Mouse (Mus musculus): ENCODE data around the gene Iqgap1. TPM values are rescaled to one million over a fixed set of nuclear protein-coding genes. Genes with fewer than 3 reads are reported as not detected.

Iqgap1 gene
- polyA plus RNA-seq, 2 experiments, result 5.5 to 11.2 TPM

DNA sequence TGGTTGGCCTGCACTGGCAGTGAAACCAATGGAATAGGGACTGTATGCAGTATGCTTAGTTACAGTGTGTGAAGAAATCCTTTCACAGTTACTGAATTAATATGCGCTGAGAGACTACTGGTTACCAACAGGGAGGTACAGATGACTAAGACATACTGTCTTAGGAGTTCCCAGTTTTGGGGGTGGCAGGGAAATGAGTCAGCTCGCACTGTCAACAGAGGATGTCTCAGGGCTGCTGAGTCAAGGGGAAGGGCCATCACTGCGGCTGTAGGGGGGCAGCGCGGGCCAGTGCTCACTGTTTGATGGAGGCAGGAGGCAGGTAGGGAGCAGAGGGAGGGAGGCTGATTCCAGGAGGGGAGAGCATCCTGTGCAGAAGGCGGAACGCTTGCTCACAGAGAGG, 110.5 kb downstream of the Iqgap1 start:
- 76% methylated on average over 7 of the region's 7 CpGs for WGBS (ENCODE audit: insufficient replicate concordance)
- TF ChIP-seq EP300 (IDR thresholded peaks at IDR 0.05; ENCODE audit: low read depth) (no peak), CTCF (IDR thresholded peaks at IDR 0.05; ENCODE audit: low read depth) (no peak)
- H3K4me2 ChIP-seq (ENCODE audit: low read depth), result no peak overlapping the region
- no peak overlapping the region for H3K4me3 ChIP-seq (ENCODE audit: insufficient read depth in 1 of 2, low read depth in 2 of 2, low read length in 2 of 2)
- no peaks in the 10 kb centered on the region for H3K27me3 ChIP-seq (ENCODE audit: control insufficient read depth, insufficient read depth, low read length)
- ATAC-seq (ENCODE audit: insufficient read depth) (no peak), DNase-seq (ENCODE audit: low read depth in 3 of 3, low spot score in 3 of 3) (no peak)
- no peak overlapping the region for H3K27ac ChIP-seq
- H3K9ac ChIP-seq (replicated peaks), result no peak overlapping the region
- no peaks in the 10 kb centered on the region; the same call in 1 of the 2 replicates for H3K36me3 ChIP-seq (replicated peaks; ENCODE audit: control insufficient read depth, insufficient read depth, low read depth)
- no peaks in the 10 kb centered on the region for H3K9me3 ChIP-seq (ENCODE audit: control insufficient read depth, low read length)
- H3K4me1 ChIP-seq (replicated peaks; ENCODE audit: control insufficient read depth in 2 of 2, insufficient read depth in 2 of 2, low read length in 1 of 2), result peaks cover 12 to 25% of the 10 kb centered on the region in 2 experiments

DNA sequence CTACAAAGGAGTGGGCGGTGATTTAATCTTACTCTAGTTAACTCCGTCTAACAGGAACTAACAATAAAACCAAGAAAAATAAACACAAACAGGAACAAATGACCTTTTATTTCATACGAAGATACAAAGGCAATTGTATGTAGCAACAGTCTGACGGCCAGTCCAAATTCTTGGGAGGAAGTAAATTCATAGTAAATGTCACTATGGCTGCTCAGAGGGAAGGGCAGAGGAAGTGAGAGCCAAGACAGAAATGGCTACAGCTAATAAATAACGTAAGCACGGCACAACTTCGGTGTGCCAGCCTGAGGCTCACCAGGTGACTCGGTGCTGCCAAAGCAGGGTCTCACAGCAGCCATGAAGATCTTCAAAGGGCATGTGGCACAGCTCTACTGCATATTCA, 114.3 kb downstream of the Iqgap1 start:
- Histone ChIP-seq H3K27me3 (ENCODE audit: control insufficient read depth, insufficient read depth, low read length) (no peaks in the 10 kb centered on the region), H3K9ac (replicated peaks) (no peak overlapping the region), H3K27ac (no peak overlapping the region), H3K36me3 (replicated peaks; ENCODE audit: control insufficient read depth, insufficient read depth, low read depth) (no peaks in the 10 kb centered on the region; the same call in 1 of the 2 replicates), H3K4me3 (ENCODE audit: insufficient read depth in 1 of 2, low read depth in 2 of 2, low read length in 2 of 2) (no peak overlapping the region), H3K4me1 (replicated peaks; ENCODE audit: control insufficient read depth in 2 of 2, insufficient read depth in 2 of 2, low read length in 1 of 2) (peaks cover 0 to 3% of the 10 kb centered on the region in 2 experiments; a peak in 1 of 4 replicates), H3K4me2 (ENCODE audit: low read depth) (no peak overlapping the region), H3K9me3 (ENCODE audit: control insufficient read depth, low read length) (no peaks in the 10 kb centered on the region)
- no peak for DNase-seq (ENCODE audit: low read depth in 3 of 3, low spot score in 3 of 3)
- 66% methylated on average over 8 of the region's 8 CpGs for WGBS (ENCODE audit: insufficient replicate concordance)
- no peak for TF ChIP-seq CTCF (IDR thresholded peaks at IDR 0.05; ENCODE audit: low read depth)
- TF ChIP-seq EP300 (IDR thresholded peaks at IDR 0.05; ENCODE audit: low read depth), result no peak
- ATAC-seq (ENCODE audit: insufficient read depth), result no peak

DNA sequence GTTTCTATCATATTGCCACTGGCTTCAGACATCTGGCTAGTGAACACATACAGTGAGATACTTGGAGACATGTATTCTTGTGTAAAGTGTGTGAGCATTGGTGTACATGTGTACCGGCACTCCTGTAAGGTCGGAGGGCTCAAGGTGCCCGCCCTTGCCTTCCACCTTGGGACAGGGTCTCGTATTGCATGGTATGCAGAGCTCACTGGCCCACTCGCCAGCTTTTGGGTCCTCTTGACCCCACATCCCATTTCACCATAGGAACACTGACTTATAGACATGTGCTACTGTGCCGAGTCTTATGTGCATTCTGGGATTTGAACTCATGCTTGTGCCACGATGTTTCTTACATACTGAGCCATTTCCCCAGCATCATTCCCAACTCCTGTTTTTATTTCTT, 115.4 kb downstream of the Iqgap1 start:
- Histone ChIP-seq H3K9ac (replicated peaks) (no peak overlapping the region), H3K27me3 (ENCODE audit: control insufficient read depth, insufficient read depth, low read length) (no peaks in the 10 kb centered on the region), H3K9me3 (ENCODE audit: control insufficient read depth, low read length) (no peaks in the 10 kb centered on the region), H3K4me3 (ENCODE audit: insufficient read depth in 1 of 2, low read depth in 2 of 2, low read length in 2 of 2) (no peak overlapping the region), H3K4me2 (ENCODE audit: low read depth) (no peak overlapping the region), H3K4me1 (replicated peaks; ENCODE audit: control insufficient read depth in 2 of 2, insufficient read depth in 2 of 2, low read length in 1 of 2) (peaks cover 0 to 3% of the 10 kb centered on the region in 2 experiments; a peak in 1 of 4 replicates), H3K27ac (no peak overlapping the region), H3K36me3 (replicated peaks; ENCODE audit: control insufficient read depth, insufficient read depth, low read depth) (no peaks in the 10 kb centered on the region; the same call in 1 of the 2 replicates)
- no peak for TF ChIP-seq EP300 (IDR thresholded peaks at IDR 0.05; ENCODE audit: low read depth)
- TF ChIP-seq CTCF (IDR thresholded peaks at IDR 0.05; ENCODE audit: low read depth), result no peak
- ATAC-seq (ENCODE audit: insufficient read depth) (no peak), DNase-seq (ENCODE audit: low read depth in 3 of 3, low spot score in 3 of 3) (no peak)
- WGBS (ENCODE audit: insufficient replicate concordance), result 85% methylated on average over 7 of the region's 7 CpGs

DNA sequence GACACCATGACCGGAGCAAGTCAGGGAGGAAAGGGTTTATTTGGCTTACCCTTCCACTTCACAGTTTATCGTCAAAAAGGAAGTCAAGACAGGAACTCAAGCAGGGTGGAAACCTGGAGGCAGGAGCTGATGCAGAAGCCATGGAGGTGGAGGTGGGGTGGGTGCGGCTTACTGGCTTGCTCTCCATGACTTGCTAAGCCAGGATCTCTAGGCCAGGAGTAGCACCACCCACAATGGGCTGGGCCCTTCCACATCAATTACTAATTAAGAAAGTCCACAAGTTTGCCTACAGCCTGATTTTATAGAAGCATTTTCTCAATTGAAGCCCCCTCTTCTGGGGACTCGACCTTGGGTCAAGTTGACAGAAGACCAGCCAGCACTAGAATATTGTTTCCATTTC, 121.7 kb downstream of the Iqgap1 start:
- Histone ChIP-seq H3K9me3 (ENCODE audit: control insufficient read depth, low read length) (no peaks in the 10 kb centered on the region), H3K27ac (no peak overlapping the region), H3K4me3 (ENCODE audit: insufficient read depth in 1 of 2, low read depth in 2 of 2, low read length in 2 of 2) (no peak overlapping the region), H3K4me1 (replicated peaks; ENCODE audit: control insufficient read depth in 2 of 2, insufficient read depth in 2 of 2, low read length in 1 of 2) (peaks cover 17 to 22% of the 10 kb centered on the region in 2 experiments), H3K27me3 (ENCODE audit: control insufficient read depth, insufficient read depth, low read length) (no peaks in the 10 kb centered on the region), H3K9ac (replicated peaks) (no peak overlapping the region), H3K36me3 (replicated peaks; ENCODE audit: control insufficient read depth, insufficient read depth, low read depth) (no peaks in the 10 kb centered on the region), H3K4me2 (ENCODE audit: low read depth) (no peak overlapping the region)
- WGBS (ENCODE audit: insufficient replicate concordance), result 58% methylated on average over 4 of the region's 4 CpGs
- peak; percentile 43; the same call in 1 of the 2 replicates for ATAC-seq (ENCODE audit: insufficient read depth)
- DNase-seq (ENCODE audit: low read depth in 3 of 3, low spot score in 3 of 3), result no peak
- no peak for TF ChIP-seq CTCF (IDR thresholded peaks at IDR 0.05; ENCODE audit: low read depth)
- TF ChIP-seq EP300 (IDR thresholded peaks at IDR 0.05; ENCODE audit: low read depth), result no peak

DNA sequence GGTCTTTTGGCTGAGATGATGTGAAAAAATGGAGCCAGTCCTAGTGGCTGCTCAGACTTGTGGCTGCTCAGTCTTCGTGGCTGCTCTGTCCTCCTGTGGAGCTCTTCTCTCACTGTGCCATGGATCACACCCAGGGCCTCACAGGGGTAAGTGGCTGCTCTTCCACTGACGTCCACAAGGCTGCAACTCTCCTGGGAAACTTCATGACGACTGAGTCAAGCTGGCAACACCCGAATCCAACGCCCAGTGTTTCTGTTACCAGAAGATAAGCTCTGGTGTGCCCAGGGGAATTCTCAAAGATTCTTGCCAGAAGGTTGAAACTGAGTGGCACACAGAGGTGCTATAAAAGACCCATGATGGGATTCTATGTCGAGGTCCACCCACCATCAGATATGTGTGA, 123.3 kb downstream of the Iqgap1 start:
- TF ChIP-seq CTCF (IDR thresholded peaks at IDR 0.05; ENCODE audit: low read depth), result peak; percentile 79
- peak; percentile 76 for TF ChIP-seq EP300 (IDR thresholded peaks at IDR 0.05; ENCODE audit: low read depth)
- Histone ChIP-seq H3K9me3 (ENCODE audit: control insufficient read depth, low read length) (no peaks in the 10 kb centered on the region), H3K36me3 (replicated peaks; ENCODE audit: control insufficient read depth, insufficient read depth, low read depth) (no peaks in the 10 kb centered on the region), H3K4me2 (ENCODE audit: low read depth) (peak overlapping the region; percentile 14), H3K27me3 (ENCODE audit: control insufficient read depth, insufficient read depth, low read length) (no peaks in the 10 kb centered on the region), H3K4me3 (ENCODE audit: insufficient read depth in 1 of 2, low read depth in 2 of 2, low read length in 2 of 2) (no peak overlapping the region), H3K9ac (replicated peaks) (no peak overlapping the region), H3K4me1 (replicated peaks; ENCODE audit: control insufficient read depth in 2 of 2, insufficient read depth in 2 of 2, low read length in 1 of 2) (peaks cover 18 to 23% of the 10 kb centered on the region in 2 experiments), H3K27ac (peak overlapping the region; percentile 49)
- WGBS (ENCODE audit: insufficient replicate concordance), result 23% methylated on average over 6 of the region's 6 CpGs
- peak; percentile 63 to 86 (median 71) for DNase-seq (ENCODE audit: low read depth in 3 of 3, low spot score in 3 of 3)
- ATAC-seq (ENCODE audit: insufficient read depth), result peak; percentile 89

All from liver, embryonic 14.5 days (tissue).